Mouse (Mus musculus) G1E (cell line): ENCODE measurements at regions not wholly inside any gene's neighbourhood (a gene's known extent, or its start where the extent isn't known, plus 50 kb on each side); places are given as distances from the start of the nearest gene placed in this dataset.

Source experiments
- CTCF ChIP-seq: IDR thresholded peaks from 2 replicates; pipeline ENCODE4 v1.5.1; 2012; ENCODE audit warnings: low read depth, low read length, inconsistent platforms, mixed read lengths
- GATA1 ChIP-seq: IDR thresholded peaks from 2 replicates; pipeline ENCODE4 v1.6.1; 2012; ENCODE audit warnings: borderline replicate concordance, low read length, inconsistent platforms, mixed read lengths
- POLR2AphosphoS5 ChIP-seq: IDR thresholded peaks from 2 replicates; pipeline ENCODE4 v1.6.1; 2012; ENCODE audit warnings: low read depth, low read length, inconsistent platforms; ENCODE audit not compliant: insufficient replicate concordance
- TAL1 ChIP-seq: conservative IDR thresholded peaks from 2 replicates; pipeline ENCODE4 v1.6.1; 2012; ENCODE audit warnings: low read depth, low read length, inconsistent platforms, mixed read lengths

GRCm38 (mm10) chr12:59509175-59509574 is 289.6 kb upstream of the Fbxo33 start:
- TF ChIP-seq CTCF (no peak), GATA1 (no peak), POLR2AphosphoS5 (no peak), TAL1 (no peak)
